Mouse (Mus musculus): Measurements from ENCODE around the gene Scd1.

GRCm38 (mm10) chr19:44385887-44386498, 21.7 kb downstream of the Scd1 start:
- TF ChIP-seq CTCF (IDR thresholded peaks at IDR 0.05; ENCODE audit: extremely low read depth, insufficient read depth, insufficient read length, insufficient replicate concordance) (no peak), POLR2A (IDR thresholded peaks at IDR 0.05; ENCODE audit: low read depth, low read length) (no peak)

Data from spleen, adult 2 months (tissue).